Mouse (Mus musculus) midbrain, embryonic 15.5 days (tissue): Measurements from ENCODE around the gene E2f8. TPM values are rescaled to one million over a fixed set of nuclear protein-coding genes. Genes with fewer than 3 reads are reported as not detected.

Experiments
- ATAC-seq: fragments of 200-750 bp; cut with Nextera tagmentation; replicated peaks from 2 replicates; pipeline ENCODE4 v1.8.0; 2017; ENCODE audit warnings: moderate TSS enrichment
- H3K27ac ChIP-seq: fragments of 300-500 bp; sonication (generic); 2 replicates; pipeline ENCODE4 v1.5.1; 2015; ENCODE audit warnings: mild to moderate bottlenecking, inconsistent platforms
- H3K27me3 ChIP-seq: fragments of 300-500 bp; sonication (generic); replicated peaks from 2 replicates; pipeline ENCODE4 v1.6.1; 2015; ENCODE audit warnings: inconsistent platforms
- H3K36me3 ChIP-seq: fragments of 300-500 bp; sonication (generic); replicated peaks from 2 replicates; pipeline ENCODE4 v1.6.1; 2015; ENCODE audit warnings: inconsistent platforms
- H3K4me1 ChIP-seq: fragments of 300-500 bp; sonication (generic); 2 replicates; pipeline ENCODE4 v1.6.1; 2015; ENCODE audit warnings: inconsistent platforms
- H3K4me2 ChIP-seq: fragments of 300-500 bp; sonication (generic); 2 replicates; pipeline ENCODE4 v1.6.1; 2015; ENCODE audit warnings: inconsistent platforms, mild to moderate bottlenecking, moderate library complexity
- H3K4me3 ChIP-seq: fragments of 300-500 bp; sonication (generic); 2 replicates; pipeline ENCODE4 v1.5.1; 2015; ENCODE audit warnings: mild to moderate bottlenecking, inconsistent platforms
- H3K9ac ChIP-seq: fragments of 300-500 bp; sonication (generic); 2 replicates; pipeline ENCODE4 v1.6.1; 2015; ENCODE audit warnings: mild to moderate bottlenecking, inconsistent platforms
- H3K9me3 ChIP-seq: fragments of 300-500 bp; sonication (generic); 2 replicates; pipeline ENCODE4 v1.6.1; 2016; ENCODE audit warnings: inconsistent platforms
- WGBS: fragments of 180-500 bp; shearing (Covaris S2); methylation state at CpG from one replicate; pipeline ENCODE4 v1.1.7; 2015; ENCODE audit warnings: mixed read lengths; 5-methylcytosine and 5-hydroxymethylcytosine counted together
- polyA plus RNA-seq: library from polyadenylated mRNA; unstranded; fragments of >200 nt; fragmentation: Nextera tagmentation; extraction: Ambion mirVana; gene quantifications from 2 replicates; pipeline ENCODE4 v1.2.1, GENCODE M21; 2015

The E2f8 gene
- polyA plus RNA-seq, 1 experiment from 2014 or later: 2.5 TPM

- 60% methylated on average over 6 of the region's 6 CpGs for WGBS
- no peak overlapping the region for H3K9ac ChIP-seq
Measured at GRCm38 (mm10) chr7:48846755-48847154, 34.6 kb downstream of the E2f8 start.

GRCm38 (mm10) chr7:48845213-48845973, 36.0 kb downstream of the E2f8 start:
- Histone ChIP-seq H3K27me3 (no peaks in the 10 kb centered on the region; the same call in 1 of the 2 replicates), H3K36me3 (no peaks in the 10 kb centered on the region), H3K9ac (no peak overlapping the region), H3K4me3 (no peak overlapping the region), H3K4me1 (no peaks in the 10 kb centered on the region), H3K4me2 (no peak overlapping the region), H3K9me3 (no peaks in the 10 kb centered on the region), H3K27ac (no peak overlapping the region)
- ATAC-seq: no peak
- 95% methylated on average over 12 of the region's 12 CpGs for WGBS

More at GRCm38 (mm10) chr7:48846755-48847154, 34.6 kb downstream of the E2f8 start:
- Histone ChIP-seq H3K9me3 (no peaks in the 10 kb centered on the region), H3K27ac (no peak overlapping the region), H3K36me3 (no peaks in the 10 kb centered on the region), H3K4me3 (no peak overlapping the region), H3K4me1 (peaks cover 2% of the 10 kb centered on the region; the same call in 1 of the 2 replicates), H3K27me3 (no peaks in the 10 kb centered on the region; the same call in 1 of the 2 replicates), H3K4me2 (no peak overlapping the region)
- no peak for ATAC-seq

GRCm38 (mm10) chr7:48843541-48843940, 37.9 kb downstream of the E2f8 start:
- H3K27ac ChIP-seq: no peak overlapping the region
- no peak for ATAC-seq
- 92% methylated on average over 5 of the region's 5 CpGs for WGBS
- H3K4me2 ChIP-seq: no peak overlapping the region
- H3K9ac ChIP-seq: no peak overlapping the region
- H3K4me1 ChIP-seq: no peaks in the 10 kb centered on the region
- H3K27me3 ChIP-seq: peaks cover 12% of the 10 kb centered on the region; the same call in 1 of the 2 replicates
- H3K36me3 ChIP-seq: no peaks in the 10 kb centered on the region
- no peak overlapping the region for H3K4me3 ChIP-seq
- no peaks in the 10 kb centered on the region for H3K9me3 ChIP-seq

- Histone ChIP-seq H3K9ac (no peak overlapping the region), H3K9me3 (no peaks in the 10 kb centered on the region), H3K4me3 (no peak overlapping the region), H3K27ac (no peak overlapping the region), H3K36me3 (no peaks in the 10 kb centered on the region), H3K4me1 (no peaks in the 10 kb centered on the region), H3K4me2 (no peak overlapping the region), H3K27me3 (peaks cover 15% of the 10 kb centered on the region; the same call in 1 of the 2 replicates)
- no peak for ATAC-seq
- 81% methylated on average over 3 of the region's 3 CpGs for WGBS
Measured at GRCm38 (mm10) chr7:48842353-48842752, 39.0 kb downstream of the E2f8 start.

- ATAC-seq: no peak
- 75% methylated on average over 4 of the region's 4 CpGs for WGBS
- H3K27me3 ChIP-seq: peaks cover 20% of the 10 kb centered on the region
Measured at GRCm38 (mm10) chr7:48841538-48841937, 39.9 kb downstream of the E2f8 start.

GRCm38 (mm10) chr7:48840545-48840944, 40.9 kb downstream of the E2f8 start:
- Histone ChIP-seq H3K27me3 (peaks cover 20% of the 10 kb centered on the region), H3K9ac (no peak overlapping the region), H3K36me3 (no peaks in the 10 kb centered on the region), H3K4me2 (no peak overlapping the region), H3K4me3 (no peak overlapping the region), H3K4me1 (peaks cover under 1% of the 10 kb centered on the region), H3K9me3 (no peaks in the 10 kb centered on the region), H3K27ac (no peak overlapping the region)
- ATAC-seq: no peak
- 80% methylated on average over 2 of the region's 2 CpGs for WGBS

More at GRCm38 (mm10) chr7:48841538-48841937, 39.9 kb downstream of the E2f8 start:
- H3K4me2 ChIP-seq: no peak overlapping the region
- no peak overlapping the region for H3K27ac ChIP-seq
- H3K4me1 ChIP-seq: no peaks in the 10 kb centered on the region
- no peaks in the 10 kb centered on the region for H3K9me3 ChIP-seq
- no peak overlapping the region for H3K9ac ChIP-seq
- H3K36me3 ChIP-seq: no peaks in the 10 kb centered on the region
- H3K4me3 ChIP-seq: no peak overlapping the region

- ATAC-seq: no peak
- H3K36me3 ChIP-seq: no peaks in the 10 kb centered on the region
- peaks cover 12% of the 10 kb centered on the region for H3K4me1 ChIP-seq
- H3K4me3 ChIP-seq: no peak overlapping the region
- no peaks in the 10 kb centered on the region for H3K9me3 ChIP-seq
- WGBS: 66% methylated on average over 2 of the region's 2 CpGs
- no peak overlapping the region for H3K27ac ChIP-seq
- H3K27me3 ChIP-seq: peaks cover 24% of the 10 kb centered on the region
- no peak overlapping the region for H3K4me2 ChIP-seq
- H3K9ac ChIP-seq: no peak overlapping the region
Measured at GRCm38 (mm10) chr7:48838434-48838833, 43.0 kb downstream of the E2f8 start.

GRCm38 (mm10) chr7:48836949-48837348, 44.4 kb downstream of the E2f8 start:
- Histone ChIP-seq H3K36me3 (no peaks in the 10 kb centered on the region), H3K4me2 (no peak overlapping the region), H3K27me3 (peaks cover 32% of the 10 kb centered on the region), H3K4me3 (no peak overlapping the region), H3K9me3 (no peaks in the 10 kb centered on the region), H3K27ac (no peak overlapping the region), H3K9ac (no peak overlapping the region), H3K4me1 (peaks cover 12% of the 10 kb centered on the region)
- ATAC-seq: no peak
- WGBS: 85% methylated on average over 6 of the region's 6 CpGs

GRCm38 (mm10) chr7:48834989-48835626, 46.3 kb downstream of the E2f8 start:
- Histone ChIP-seq H3K4me1 (peaks cover 12% of the 10 kb centered on the region), H3K36me3 (no peaks in the 10 kb centered on the region), H3K9ac (no peak overlapping the region), H3K9me3 (no peaks in the 10 kb centered on the region), H3K4me3 (no peak overlapping the region), H3K27ac (0 out of 2 replicates have a peak overlapping the region, but pooled peaks have one; percentile 21), H3K27me3 (peaks cover 31% of the 10 kb centered on the region), H3K4me2 (no peak overlapping the region)
- ATAC-seq: peak; percentile 67
- 35% methylated on average over 12 of the region's 12 CpGs for WGBS

GRCm38 (mm10) chr7:48834371-48834970, 46.9 kb downstream of the E2f8 start:
- 0 out of 2 replicates have a peak overlapping the region, but pooled peaks have one; percentile 21 for H3K27ac ChIP-seq
- 38% methylated on average over 4 of the region's 4 CpGs for WGBS

GRCm38 (mm10) chr7:48832735-48833134, 48.7 kb downstream of the E2f8 start:
- H3K4me3 ChIP-seq: no peak overlapping the region
- H3K9ac ChIP-seq: no peak overlapping the region
- no peak for ATAC-seq
- no peaks in the 10 kb centered on the region for H3K9me3 ChIP-seq
- no peak overlapping the region for H3K27ac ChIP-seq
- no peaks in the 10 kb centered on the region for H3K36me3 ChIP-seq
- H3K4me2 ChIP-seq: no peak overlapping the region
- H3K27me3 ChIP-seq: peaks cover 18% of the 10 kb centered on the region
- 84% methylated on average over 1 of the region's 1 CpGs for WGBS
- H3K4me1 ChIP-seq: peaks cover 12% of the 10 kb centered on the region

More at GRCm38 (mm10) chr7:48834371-48834970, 46.9 kb downstream of the E2f8 start:
- H3K4me1 ChIP-seq: peaks cover 12% of the 10 kb centered on the region
- H3K4me2 ChIP-seq: no peak overlapping the region
- H3K27me3 ChIP-seq: peaks cover 25% of the 10 kb centered on the region
- ATAC-seq: peak; percentile 49
- no peak overlapping the region for H3K4me3 ChIP-seq
- no peaks in the 10 kb centered on the region for H3K36me3 ChIP-seq
- no peak overlapping the region for H3K9ac ChIP-seq
- no peaks in the 10 kb centered on the region for H3K9me3 ChIP-seq

GRCm38 (mm10) chr7:48830395-48830794, 51.0 kb downstream of the E2f8 start:
- peaks cover 12% of the 10 kb centered on the region for H3K27me3 ChIP-seq
- 73% methylated on average over 2 of the region's 2 CpGs for WGBS

More at GRCm38 (mm10) chr7:48830395-48830794, 51.0 kb downstream of the E2f8 start:
- H3K9me3 ChIP-seq: no peaks in the 10 kb centered on the region
- peaks cover 11% of the 10 kb centered on the region for H3K36me3 ChIP-seq
- no peak overlapping the region for H3K9ac ChIP-seq
- no peak for ATAC-seq
- H3K4me2 ChIP-seq: no peak overlapping the region
- H3K27ac ChIP-seq: no peak overlapping the region
- H3K4me1 ChIP-seq: peaks cover 10% of the 10 kb centered on the region
- H3K4me3 ChIP-seq: no peak overlapping the region
